Mouse (Mus musculus) layer of hippocampus, adult 9-10 months (tissue): ENCODE results near the gene Tmem255b.

Experiments
- DNase-seq: peaks from one replicate; pipeline ENCODE4 v3.0.0; 2022; ENCODE audit warnings: low spot score

Gene Tmem255b

GRCm38 (mm10) chr8:13434889-13435288 lies at the start of gene Tmem255b:
Gene Tmem255b, plus strand, starts transcription at chr8:13435189.
- DNase-seq: no peak

GRCm38 (mm10) chr8:13386366-13386765 lies 48.6 kb upstream of the Tmem255b start:
- no peak for DNase-seq

- DNase-seq: no peak
These were observed 47.3 kb upstream of the Tmem255b start for GRCm38 (mm10) chr8:13387728-13388127.

- DNase-seq: no peak
These were observed 46.2 kb upstream of the Tmem255b start for GRCm38 (mm10) chr8:13388744-13389143.

- no peak for DNase-seq
These were observed 41.1 kb upstream of the Tmem255b start for GRCm38 (mm10) chr8:13393869-13394268.

GRCm38 (mm10) chr8:13396725-13397124 lies 38.3 kb upstream of the Tmem255b start, which contains the start of gene Atp4b:
Gene Atp4b, minus strand, starts transcription at chr8:13396825.
- DNase-seq: no peak

- no peak for DNase-seq
These were observed 31.5 kb upstream of the Tmem255b start for GRCm38 (mm10) chr8:13403517-13403916.

- DNase-seq: no peak
These were observed 30.3 kb upstream of the Tmem255b start, which contains the start of gene Grk1 for GRCm38 (mm10) chr8:13404666-13405131. Gene Grk1, plus strand, starts transcription at chr8:13405081.

- no peak for DNase-seq
These were observed 29.0 kb upstream of the Tmem255b start for GRCm38 (mm10) chr8:13406011-13406410.

GRCm38 (mm10) chr8:13411597-13411996 lies 23.4 kb upstream of the Tmem255b start:
- peak; percentile 58 for DNase-seq

- peak; percentile 17 for DNase-seq
These were observed 22.0 kb upstream of the Tmem255b start for GRCm38 (mm10) chr8:13412891-13413558.

- DNase-seq: no peak
These were observed 21.1 kb upstream of the Tmem255b start for GRCm38 (mm10) chr8:13413823-13414390.

- DNase-seq: no peak
These were observed 19.1 kb upstream of the Tmem255b start for GRCm38 (mm10) chr8:13415879-13416278.

GRCm38 (mm10) chr8:13419111-13419639 lies 15.8 kb upstream of the Tmem255b start:
- no peak for DNase-seq

GRCm38 (mm10) chr8:13420970-13421369 lies 14.0 kb upstream of the Tmem255b start:
- DNase-seq: no peak

GRCm38 (mm10) chr8:13427351-13427750 lies 7.6 kb upstream of the Tmem255b start:
- DNase-seq: no peak

- no peak for DNase-seq
These were observed 6.8 kb upstream of the Tmem255b start for GRCm38 (mm10) chr8:13428156-13428555.

- no peak for DNase-seq
These were observed 4.6 kb upstream of the Tmem255b start for GRCm38 (mm10) chr8:13430412-13430811.

- DNase-seq: no peak
These were observed 4.1 kb upstream of the Tmem255b start for GRCm38 (mm10) chr8:13430866-13431265.

GRCm38 (mm10) chr8:13433130-13433529 lies 1.9 kb upstream of the Tmem255b start:
- DNase-seq: no peak

GRCm38 (mm10) chr8:13436052-13436451 lies 1.1 kb downstream of the Tmem255b start:
- DNase-seq: no peak

- DNase-seq: no peak
These were observed 2.5 kb downstream of the Tmem255b start for GRCm38 (mm10) chr8:13437531-13437930.

- no peak for DNase-seq
These were observed 7.2 kb downstream of the Tmem255b start for GRCm38 (mm10) chr8:13442152-13442551.
